Mouse (Mus musculus) kidney, embryonic 14.5 days (tissue): ENCODE data around the gene Trim71. TPM values are rescaled to one million over a fixed set of nuclear protein-coding genes. Genes with fewer than 3 reads are reported as not detected.

Source experiments
- ATAC-seq: fragments of 200-750 bp; cut with Nextera tagmentation; 2 replicates; pipeline ENCODE4 v1.8.0; 2017; ENCODE audit warnings: moderate number of reproducible peaks, mild to moderate bottlenecking, moderate TSS enrichment, moderate library complexity; ENCODE audit not compliant: low FRiP score, low TSS enrichment
- H3K27ac ChIP-seq: fragments of 300-500 bp; sonication (generic); 2 replicates; pipeline ENCODE4 v1.5.1; 2014; ENCODE audit warnings: low read depth, mild to moderate bottlenecking, low read length, moderate library complexity, mixed read lengths
- H3K27me3 ChIP-seq: fragments of 300-500 bp; sonication (generic); 2 replicates; pipeline ENCODE4 v1.6.1; 2014; ENCODE audit warnings: mild to moderate bottlenecking, low read length; ENCODE audit not compliant: control insufficient read depth, insufficient read depth
- H3K36me3 ChIP-seq: fragments of 300-500 bp; sonication (generic); 2 replicates; pipeline ENCODE4 v1.6.1; 2014; ENCODE audit warnings: low read length, mixed read lengths; ENCODE audit not compliant: control insufficient read depth, insufficient read depth
- H3K4me1 ChIP-seq: fragments of 300-500 bp; sonication (generic); 2 replicates; pipeline ENCODE4 v1.6.1; 2014; ENCODE audit warnings: low read length, mixed read lengths; ENCODE audit not compliant: control insufficient read depth, insufficient read depth
- H3K4me2 ChIP-seq: fragments of 300-500 bp; sonication (generic); replicated peaks from 2 replicates; pipeline ENCODE4 v1.6.1; 2014; ENCODE audit warnings: low read depth, mild to moderate bottlenecking, low read length
- H3K4me3 ChIP-seq: fragments of 300-500 bp; sonication (generic); 2 replicates; pipeline ENCODE4 v1.5.1; 2014; ENCODE audit warnings: mild to moderate bottlenecking, low read length
- H3K9ac ChIP-seq: fragments of 300-500 bp; sonication (generic); 2 replicates; pipeline ENCODE4 v1.6.1; 2014; ENCODE audit warnings: low read depth, mild to moderate bottlenecking, low read length, moderate library complexity
- H3K9me3 ChIP-seq: fragments of 300-500 bp; sonication (generic); 2 replicates; pipeline ENCODE4 v1.6.1; 2016; ENCODE audit warnings: low read length; ENCODE audit not compliant: control insufficient read depth
- WGBS: fragments of 180-500 bp; shearing (Covaris S2); extraction: QIAGEN DNeasy Blood & Tissue Kit; methylation state at CpG from one replicate; pipeline ENCODE4 v1.1.7; 2014; 5-methylcytosine and 5-hydroxymethylcytosine counted together
- polyA plus RNA-seq: library from polyadenylated mRNA; unstranded; fragments of >200 nt; fragmentation: Nextera tagmentation; extraction: Ambion mirVana; gene quantifications from 2 replicates; pipeline ENCODE4 v1.2.1, GENCODE M21; 2014

Gene Trim71
- polyA plus RNA-seq, 1 experiment from 2014 or later: 1.1 TPM

DNA sequence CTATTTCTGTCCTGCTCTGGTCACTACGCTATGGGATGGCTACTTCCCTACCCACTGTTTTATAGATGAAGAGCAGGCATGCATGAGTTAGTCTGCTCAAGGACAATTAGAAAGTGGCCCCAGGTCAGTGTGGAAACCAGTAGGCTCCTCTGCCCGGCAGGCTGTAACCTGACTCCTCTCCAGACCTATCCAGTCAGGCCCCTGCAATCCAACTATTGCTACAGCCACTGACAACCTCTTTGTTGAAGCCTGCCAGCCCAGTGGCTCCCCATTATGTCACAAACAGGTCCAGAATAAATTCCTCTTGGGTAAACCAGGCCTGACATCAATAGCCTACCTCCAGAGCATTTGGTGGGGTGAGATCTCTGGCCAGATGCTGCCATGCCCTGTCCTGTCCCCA lies 27.5 kb downstream of the Trim71 start:
- H3K4me3 ChIP-seq: no peak overlapping the region
- H3K4me2 ChIP-seq: no peak overlapping the region
- 0 out of 2 replicates have a peak overlapping the region, but pooled peaks have one; percentile 55 for H3K27ac ChIP-seq
- H3K9ac ChIP-seq: no peak overlapping the region
- 27% methylated on average over 2 of the region's 2 CpGs for WGBS
- peaks cover 30% of the 10 kb centered on the region for H3K4me1 ChIP-seq
- H3K9me3 ChIP-seq: no peaks in the 10 kb centered on the region
- H3K36me3 ChIP-seq: no peaks in the 10 kb centered on the region
- peak; percentile 84 for ATAC-seq
- no peaks in the 10 kb centered on the region for H3K27me3 ChIP-seq

DNA sequence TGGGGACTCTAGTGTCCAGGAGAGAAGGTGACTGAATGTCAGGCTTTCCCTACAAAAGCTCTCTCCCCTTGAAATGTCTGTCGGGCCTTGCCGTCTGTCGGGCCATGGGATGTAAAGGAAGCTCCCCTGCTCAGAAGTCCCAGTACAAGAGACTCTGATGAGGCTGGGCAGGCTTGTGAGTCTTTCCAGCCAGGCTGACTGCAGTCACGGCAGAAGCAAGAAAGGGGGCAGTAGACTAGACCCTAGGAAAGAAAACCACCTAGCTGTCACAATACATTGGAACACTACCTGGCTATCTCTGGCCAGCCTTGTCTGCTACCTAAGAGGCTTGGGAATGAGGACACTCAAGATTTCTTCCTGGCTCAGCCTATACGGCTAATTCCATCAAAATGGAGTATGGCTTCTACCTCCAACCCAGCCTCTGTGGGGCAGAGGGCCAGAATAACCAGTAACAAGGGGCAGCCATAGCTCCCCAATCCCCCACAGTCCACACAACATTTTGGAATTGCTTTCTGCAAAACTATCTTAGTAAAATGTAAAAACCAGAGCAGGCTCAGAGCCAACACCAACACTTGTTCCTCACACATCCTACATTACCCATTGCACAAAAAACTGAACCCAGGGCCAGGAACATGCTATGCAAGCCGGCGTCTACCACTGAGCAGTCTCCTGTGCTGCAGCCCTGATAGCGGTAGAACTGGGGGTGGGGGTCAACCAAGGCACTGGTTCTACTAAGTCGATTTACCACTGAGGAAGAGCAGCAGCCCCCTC lies 29.2 kb downstream of the Trim71 start:
- 87% methylated on average over 9 of the region's 9 CpGs for WGBS
- ATAC-seq: no peak

DNA sequence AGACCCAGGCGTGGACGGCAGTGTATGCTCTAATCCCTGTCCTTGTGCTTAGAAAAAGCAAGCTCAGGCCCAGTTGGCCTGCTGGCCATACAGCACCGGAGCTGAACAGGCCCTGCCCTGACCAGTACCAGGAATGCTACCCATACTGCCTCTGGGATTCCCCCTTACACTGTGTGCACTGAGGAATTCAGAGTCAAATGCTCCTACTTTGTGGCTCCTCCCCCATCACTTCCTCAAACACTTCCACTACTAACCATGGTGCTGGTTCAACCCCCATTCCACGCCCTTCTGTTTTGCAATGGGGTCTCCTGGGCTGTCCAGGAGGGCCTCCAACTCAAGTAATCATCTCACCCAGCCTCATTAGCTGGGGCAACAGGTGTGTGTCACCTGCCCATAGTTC lies 30.3 kb downstream of the Trim71 start:
- H3K4me1 ChIP-seq: peaks cover 38% of the 10 kb centered on the region
- no peak overlapping the region for H3K27ac ChIP-seq
- H3K9me3 ChIP-seq: no peaks in the 10 kb centered on the region
- no peak overlapping the region for H3K4me3 ChIP-seq
- H3K4me2 ChIP-seq: no peak overlapping the region
- no peaks in the 10 kb centered on the region for H3K36me3 ChIP-seq
- H3K27me3 ChIP-seq: no peaks in the 10 kb centered on the region
- WGBS: 84% methylated on average over 4 of the region's 4 CpGs
- no peak overlapping the region for H3K9ac ChIP-seq
- no peak for ATAC-seq

More for the DNA sequence above, 29.2 kb downstream of the Trim71 start:
- Histone ChIP-seq H3K4me2 (no peak overlapping the region), H3K27me3 (no peaks in the 10 kb centered on the region), H3K36me3 (no peaks in the 10 kb centered on the region), H3K27ac (no peak overlapping the region), H3K9me3 (no peaks in the 10 kb centered on the region), H3K4me1 (peaks cover 42% of the 10 kb centered on the region), H3K9ac (no peak overlapping the region), H3K4me3 (no peak overlapping the region)

DNA sequence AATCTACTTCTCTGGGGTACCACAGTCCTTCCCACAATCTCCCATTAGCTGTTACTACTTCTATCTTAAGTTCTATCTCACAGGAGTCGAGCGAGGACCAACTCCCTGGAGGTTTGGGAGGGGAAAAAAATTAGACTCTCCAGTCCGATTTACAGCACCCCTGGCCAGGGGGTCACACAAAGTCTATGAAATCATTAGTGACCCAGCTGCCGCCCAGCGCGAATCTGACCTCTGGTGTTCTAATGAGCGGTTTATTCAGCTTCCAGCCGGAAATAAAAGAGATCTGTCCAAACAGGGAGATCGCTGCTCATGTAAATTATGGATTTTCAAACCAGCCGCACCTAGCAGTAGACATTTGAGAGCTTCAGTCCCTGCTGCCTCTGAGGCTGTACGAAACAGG lies 32.9 kb downstream of the Trim71 start:
- Histone ChIP-seq H3K4me2 (peak overlapping the region; percentile 22), H3K27ac (no peak overlapping the region; the same call in 1 of the 2 replicates), H3K36me3 (no peaks in the 10 kb centered on the region), H3K4me1 (peaks cover 46% of the 10 kb centered on the region), H3K27me3 (no peaks in the 10 kb centered on the region), H3K4me3 (no peak overlapping the region), H3K9me3 (no peaks in the 10 kb centered on the region), H3K9ac (0 out of 2 replicates have a peak overlapping the region, but pooled peaks have one; percentile 12)
- 8% methylated on average over 11 of the region's 11 CpGs for WGBS
- ATAC-seq: no peak

GRCm38 (mm10) chr9:114528680-114529048 lies 35.5 kb downstream of the Trim71 start:
- Histone ChIP-seq H3K4me2 (no peak overlapping the region), H3K9ac (no peak overlapping the region), H3K4me1 (peaks cover 49% of the 10 kb centered on the region), H3K27ac (peak overlapping the region; percentile 37; the same call in 1 of the 2 replicates), H3K36me3 (no peaks in the 10 kb centered on the region), H3K27me3 (no peaks in the 10 kb centered on the region), H3K4me3 (no peak overlapping the region), H3K9me3 (no peaks in the 10 kb centered on the region)
- no peak for ATAC-seq
- WGBS: 52% methylated on average over 9 of the region's 9 CpGs

GRCm38 (mm10) chr9:114527992-114528679 lies 36.0 kb downstream of the Trim71 start:
- 21% methylated on average over 17 of the region's 17 CpGs for WGBS
- ATAC-seq: peak; percentile 56
- H3K4me2 ChIP-seq: peak overlapping the region; percentile 15; the same call in 1 of the 2 replicates

DNA sequence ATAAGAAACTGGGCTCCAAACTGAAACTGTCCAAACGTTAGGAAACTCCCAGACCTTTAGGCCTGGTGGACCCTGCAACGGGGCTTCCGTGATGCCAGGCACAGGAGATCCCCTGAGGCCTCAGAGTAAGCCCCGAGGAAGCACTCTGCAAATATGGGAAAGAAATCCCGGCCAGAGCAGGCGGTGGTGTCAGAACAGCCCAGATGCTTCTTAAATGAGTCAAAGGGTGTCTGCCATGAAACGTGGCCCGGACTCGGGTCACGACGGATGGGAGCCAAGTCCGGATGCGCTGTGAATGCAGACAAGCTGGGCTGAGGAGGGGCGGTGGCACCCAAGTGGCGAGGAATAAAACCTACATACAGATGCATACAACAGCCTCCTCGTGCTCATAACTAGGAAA lies 37.1 kb downstream of the Trim71 start:
- peak; percentile 47 for ATAC-seq
- H3K4me2 ChIP-seq: peak overlapping the region; percentile 35
- WGBS: 6% methylated on average over 16 of the region's 16 CpGs

More at GRCm38 (mm10) chr9:114527992-114528679, 36.0 kb downstream of the Trim71 start:
- no peaks in the 10 kb centered on the region for H3K36me3 ChIP-seq
- no peaks in the 10 kb centered on the region for H3K27me3 ChIP-seq
- H3K27ac ChIP-seq: peak overlapping the region; percentile 37; the same call in 1 of the 2 replicates
- no peak overlapping the region for H3K4me3 ChIP-seq
- no peak overlapping the region for H3K9ac ChIP-seq
- H3K4me1 ChIP-seq: peaks cover 49% of the 10 kb centered on the region
- no peaks in the 10 kb centered on the region for H3K9me3 ChIP-seq

DNA sequence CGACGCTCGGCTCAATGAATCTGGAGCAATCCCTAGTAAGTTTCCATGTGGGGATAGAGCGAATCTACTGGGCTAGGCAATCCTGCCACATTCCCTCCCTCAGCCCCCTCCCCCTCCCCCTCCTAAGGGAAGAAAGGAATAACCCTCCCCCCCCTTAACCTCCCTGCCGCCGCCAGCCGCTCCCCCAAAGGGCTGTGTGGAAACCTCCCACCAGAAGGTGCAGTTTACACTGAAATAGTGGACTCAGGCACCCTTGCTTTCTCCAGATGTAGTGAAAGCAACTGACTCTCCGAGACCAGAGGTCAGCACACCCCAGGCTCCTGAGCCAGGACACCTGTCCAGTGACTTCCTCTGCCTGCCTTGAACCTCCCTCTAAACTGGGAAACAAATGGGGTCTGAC lies 37.6 kb downstream of the Trim71 start:
- H3K9me3 ChIP-seq: no peaks in the 10 kb centered on the region
- H3K27ac ChIP-seq: peak overlapping the region; percentile 82
- no peaks in the 10 kb centered on the region for H3K27me3 ChIP-seq
- ATAC-seq: peak; percentile 41; the same call in 1 of the 2 replicates
- peak overlapping the region; percentile 35 for H3K4me2 ChIP-seq
- WGBS: 7% methylated on average over 8 of the region's 8 CpGs
- H3K4me1 ChIP-seq: peaks cover 47% of the 10 kb centered on the region
- H3K36me3 ChIP-seq: no peaks in the 10 kb centered on the region
- H3K9ac ChIP-seq: no peak overlapping the region
- no peak overlapping the region; the same call in 1 of the 2 replicates for H3K4me3 ChIP-seq

More for the DNA sequence above, 37.1 kb downstream of the Trim71 start:
- Histone ChIP-seq H3K9ac (no peak overlapping the region), H3K27me3 (no peaks in the 10 kb centered on the region), H3K4me3 (peak overlapping the region; percentile 1), H3K27ac (peak overlapping the region; percentile 82), H3K36me3 (no peaks in the 10 kb centered on the region), H3K9me3 (no peaks in the 10 kb centered on the region), H3K4me1 (peaks cover 49% of the 10 kb centered on the region)

GRCm38 (mm10) chr9:114525891-114526290 lies 38.3 kb downstream of the Trim71 start:
- Histone ChIP-seq H3K27ac (peak overlapping the region; percentile 82), H3K9me3 (no peaks in the 10 kb centered on the region), H3K27me3 (no peaks in the 10 kb centered on the region), H3K4me1 (peaks cover 40% of the 10 kb centered on the region), H3K4me2 (0 out of 2 replicates have a peak overlapping the region, but pooled peaks have one; percentile 0), H3K36me3 (no peaks in the 10 kb centered on the region), H3K9ac (no peak overlapping the region; the same call in 1 of the 2 replicates), H3K4me3 (no peak overlapping the region)
- ATAC-seq: no peak
- WGBS: 10% methylated on average over 8 of the region's 8 CpGs
